Mouse (Mus musculus) heart, postnatal 0 days (tissue): ENCODE data around the gene Zdhhc6.

Experiments used
- CTCF ChIP-seq: IDR thresholded peaks from 2 replicates; pipeline ENCODE4 v1.5.1; 2016; ENCODE audit warnings: antibody characterized with exemption, control low read depth, low read depth
- EP300 ChIP-seq: IDR thresholded peaks from 2 replicates; pipeline ENCODE4 v1.6.1; 2016; ENCODE audit warnings: antibody characterized with exemption, low read depth

DNA sequence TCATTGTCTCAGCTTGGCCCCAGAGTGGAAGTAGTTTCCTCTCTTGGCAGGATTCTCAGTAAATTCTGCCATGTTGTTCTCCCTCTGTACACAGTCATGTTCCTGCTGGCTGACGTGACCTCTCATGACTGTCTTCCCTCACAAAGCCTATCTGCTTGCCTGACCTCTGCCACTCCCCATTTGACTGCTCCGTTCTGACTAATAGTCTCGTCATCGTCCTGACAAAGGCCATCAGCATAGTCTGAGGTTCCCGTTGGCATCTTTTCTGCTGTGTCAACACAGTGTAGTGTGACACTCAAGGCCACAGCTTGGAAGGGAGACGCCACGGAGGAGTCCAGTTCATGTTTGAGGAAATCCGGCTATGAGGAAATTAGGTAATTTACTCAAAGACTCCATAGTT, 83.7 kb downstream of the Zdhhc6 start:
- TF ChIP-seq CTCF (no peak), EP300 (0 out of 2 replicates have a peak, but pooled peaks have one; percentile 15)
